Mouse (Mus musculus) midbrain, postnatal 0 days (tissue): ENCODE measurements around the gene Abhd5. TPM values are rescaled to one million over a fixed set of nuclear protein-coding genes. Genes with fewer than 3 reads are reported as not detected.

ENCODE experiments used
- ATAC-seq: fragments of 200-750 bp; cut with Nextera tagmentation; 2 replicates; pipeline ENCODE4 v1.8.0; 2017; ENCODE audit warnings: moderate number of reproducible peaks, mild to moderate bottlenecking, moderate TSS enrichment, moderate library complexity; ENCODE audit not compliant: low FRiP score
- DNase-seq: peaks from one replicate; pipeline ENCODE4 v3.0.0-alpha.2; 2015; ENCODE audit warnings: low spot score
- H3K27ac ChIP-seq: fragments of 300-500 bp; sonication (generic); 2 replicates; pipeline ENCODE4 v1.5.1; 2014; ENCODE audit warnings: low read depth, mild to moderate bottlenecking, low read length, mixed read lengths
- H3K27me3 ChIP-seq: fragments of 300-500 bp; sonication (generic); 2 replicates; pipeline ENCODE4 v1.6.1; 2014; ENCODE audit warnings: low read length, control low read depth, mixed read lengths; ENCODE audit not compliant: insufficient read depth
- H3K36me3 ChIP-seq: fragments of 300-500 bp; sonication (generic); 2 replicates; pipeline ENCODE4 v1.6.1; 2014; ENCODE audit warnings: low read length, control low read depth, mixed read lengths; ENCODE audit not compliant: insufficient read depth
- H3K4me1 ChIP-seq: fragments of 300-500 bp; sonication (generic); 2 replicates; pipeline ENCODE4 v1.6.1; 2014; ENCODE audit warnings: mild to moderate bottlenecking, control low read depth, antibody characterized with exemption, low read length, mixed read lengths; ENCODE audit not compliant: insufficient read depth
- H3K4me2 ChIP-seq: fragments of 300-500 bp; sonication (generic); 2 replicates; pipeline ENCODE4 v1.6.1; 2014; ENCODE audit warnings: low read depth, mild to moderate bottlenecking, low read length, mixed read lengths; ENCODE audit not compliant: poor library complexity, severe bottlenecking
- H3K4me3 ChIP-seq: fragments of 300-500 bp; sonication (generic); 2 replicates; pipeline ENCODE4 v1.5.1; 2014; ENCODE audit warnings: low read depth, mild to moderate bottlenecking, low read length, moderate library complexity
- H3K9ac ChIP-seq: fragments of 300-500 bp; sonication (generic); replicated peaks from 2 replicates; pipeline ENCODE4 v1.6.1; 2014; ENCODE audit warnings: mild to moderate bottlenecking, low read length, moderate library complexity, mixed read lengths; ENCODE audit not compliant: poor library complexity, severe bottlenecking
- H3K9me3 ChIP-seq: fragments of 300-500 bp; sonication (generic); 2 replicates; pipeline ENCODE4 v1.6.1; 2016; ENCODE audit warnings: low read length, control low read depth
- CTCF ChIP-seq: IDR thresholded peaks from 2 replicates; pipeline ENCODE4 v1.5.1; 2016; ENCODE audit warnings: antibody characterized with exemption, mild to moderate bottlenecking
- WGBS: fragments of 180-500 bp; shearing (Covaris S2); extraction: QIAGEN DNeasy Blood & Tissue Kit; methylation state at CpG from one replicate; pipeline ENCODE4 v1.1.7; 2014; 5-methylcytosine and 5-hydroxymethylcytosine counted together
- polyA plus RNA-seq: library from polyadenylated mRNA; unstranded; fragments of >200 nt; fragmentation: Nextera tagmentation; extraction: Ambion mirVana; gene quantifications from 2 replicates; pipeline ENCODE4 v1.2.1, GENCODE M21; 2015
- total RNA-seq: library from RNA; depleted of rRNA; stranded (reverse); fragments of >200 nt; gene quantifications from 2 replicates; pipeline ENCODE4 v1.2.3, GENCODE M21; 2014

The Abhd5 gene
- total and polyA plus RNA-seq, 2 experiments from 2014 or later = 24.3 to 52.2 TPM

- H3K9ac ChIP-seq = no peak overlapping the region
- ATAC-seq = no peak
- H3K4me1 ChIP-seq = no peaks in the 10 kb centered on the region
Measured at GRCm38 (mm10) chr9:122380959-122381358, 29.6 kb downstream of the Abhd5 start.

DNA sequence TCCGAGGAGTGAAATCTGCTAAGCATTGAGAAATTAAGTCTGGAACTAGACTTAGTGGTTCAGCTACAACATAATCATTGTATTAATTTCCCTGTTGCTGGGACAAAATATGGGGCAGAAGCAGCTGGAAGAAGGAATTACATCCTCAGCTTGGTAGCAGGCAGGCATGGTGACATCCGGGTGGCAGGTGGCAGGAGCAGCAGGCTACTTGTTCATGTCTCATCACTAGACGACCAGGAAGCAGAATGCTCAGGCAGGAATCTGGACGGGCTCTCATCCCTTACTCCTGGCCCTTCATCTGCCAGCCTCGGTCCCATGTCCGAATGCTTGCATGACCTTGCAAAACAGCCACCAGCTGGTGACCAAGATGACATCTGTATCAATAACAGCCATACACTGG, 30.6 kb downstream of the Abhd5 start:
- H3K36me3 ChIP-seq = peaks cover 16% of the 10 kb centered on the region
- TF ChIP-seq CTCF = no peak
- 83% methylated on average over 6 of the region's 6 CpGs for WGBS
- H3K9ac ChIP-seq = no peak overlapping the region
- H3K9me3 ChIP-seq = no peaks in the 10 kb centered on the region
- H3K4me1 ChIP-seq = no peaks in the 10 kb centered on the region
- ATAC-seq (no peak), DNase-seq (no peak)
- H3K4me3 ChIP-seq = no peak overlapping the region
- H3K27me3 ChIP-seq = no peaks in the 10 kb centered on the region
- H3K27ac ChIP-seq = no peak overlapping the region
- H3K4me2 ChIP-seq = no peak overlapping the region

More at GRCm38 (mm10) chr9:122380959-122381358, 29.6 kb downstream of the Abhd5 start:
- no peak overlapping the region for H3K4me2 ChIP-seq
- H3K9me3 ChIP-seq = no peaks in the 10 kb centered on the region
- peaks cover 20% of the 10 kb centered on the region for H3K36me3 ChIP-seq
- DNase-seq = no peak
- WGBS = 31% methylated on average over 6 of the region's 6 CpGs
- no peaks in the 10 kb centered on the region for H3K27me3 ChIP-seq
- H3K27ac ChIP-seq = no peak overlapping the region
- H3K4me3 ChIP-seq = no peak overlapping the region
- TF ChIP-seq CTCF = no peak

- ATAC-seq = no peak
- Histone ChIP-seq H3K4me1 (no peaks in the 10 kb centered on the region), H3K27me3 (no peaks in the 10 kb centered on the region), H3K9ac (no peak overlapping the region), H3K4me2 (no peak overlapping the region), H3K4me3 (no peak overlapping the region), H3K9me3 (no peaks in the 10 kb centered on the region), H3K27ac (no peak overlapping the region), H3K36me3 (peaks cover 5% of the 10 kb centered on the region; the same call in 1 of the 2 replicates)
- no peak for TF ChIP-seq CTCF
- no peak for DNase-seq
- WGBS = 74% methylated on average over 3 of the region's 3 CpGs
Measured at GRCm38 (mm10) chr9:122386015-122386414, 34.6 kb downstream of the Abhd5 start.

GRCm38 (mm10) chr9:122389287-122389920, 38.0 kb downstream of the Abhd5 start:
- no peak overlapping the region for H3K4me3 ChIP-seq
- no peak for TF ChIP-seq CTCF
- no peak overlapping the region for H3K9ac ChIP-seq
- H3K4me1 ChIP-seq = no peaks in the 10 kb centered on the region
- no peak overlapping the region for H3K4me2 ChIP-seq
- H3K36me3 ChIP-seq = no peaks in the 10 kb centered on the region
- H3K27me3 ChIP-seq = no peaks in the 10 kb centered on the region
- no peak for DNase-seq
- H3K9me3 ChIP-seq = no peaks in the 10 kb centered on the region
- 91% methylated on average over 5 of the region's 5 CpGs for WGBS
- no peak for ATAC-seq
- H3K27ac ChIP-seq = no peak overlapping the region

DNA sequence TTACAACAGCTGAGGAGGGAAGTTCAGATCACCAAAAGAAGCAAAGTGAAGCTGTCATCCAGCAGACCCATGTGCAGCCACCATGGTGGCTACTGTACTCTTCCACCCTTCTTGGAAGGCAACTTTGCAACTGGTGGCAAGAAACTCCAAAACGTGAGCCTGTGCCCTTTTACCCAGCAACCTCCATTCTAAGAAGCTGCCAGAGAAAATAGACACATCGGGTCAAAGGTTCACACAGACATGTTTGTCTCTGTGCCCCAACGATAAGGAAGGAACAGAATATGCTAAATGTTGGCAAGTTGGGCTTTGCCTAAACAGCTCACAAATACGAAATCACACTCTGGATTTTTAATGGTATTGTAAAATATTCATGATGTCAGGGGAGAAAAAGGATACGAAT, 44.4 kb downstream of the Abhd5 start:
- Histone ChIP-seq H3K4me2 (no peak overlapping the region), H3K36me3 (no peaks in the 10 kb centered on the region), H3K9ac (no peak overlapping the region), H3K9me3 (no peaks in the 10 kb centered on the region), H3K4me1 (no peaks in the 10 kb centered on the region), H3K27me3 (no peaks in the 10 kb centered on the region), H3K27ac (no peak overlapping the region), H3K4me3 (no peak overlapping the region)
- no peak for ATAC-seq
- WGBS = 74% methylated on average over 5 of the region's 5 CpGs
- no peak for TF ChIP-seq CTCF
- no peak for DNase-seq

- Histone ChIP-seq H3K9me3 (no peaks in the 10 kb centered on the region), H3K4me3 (no peak overlapping the region), H3K27me3 (no peaks in the 10 kb centered on the region), H3K4me1 (no peaks in the 10 kb centered on the region), H3K36me3 (no peaks in the 10 kb centered on the region), H3K27ac (no peak overlapping the region), H3K9ac (no peak overlapping the region), H3K4me2 (no peak overlapping the region)
- TF ChIP-seq CTCF = no peak
- no peak for DNase-seq
- 100% methylated on average over 1 of the region's 1 CpGs for WGBS
- no peak for ATAC-seq
Measured at GRCm38 (mm10) chr9:122397156-122397555, 45.7 kb downstream of the Abhd5 start.
